Mouse (Mus musculus) erythroblast, embryonic 14.5 days (primary cell): ENCODE data around the gene Fam83e. TPM values are rescaled to one million over a fixed set of nuclear protein-coding genes. Genes with fewer than 3 reads are reported as not detected.

Source experiments
- H3K27me3 ChIP-seq: 2 replicates; pipeline ENCODE4 v1.6.1; 2012; ENCODE audit warnings: inconsistent platforms; ENCODE audit not compliant: control insufficient read depth
- H3K36me3 ChIP-seq: 2 replicates; pipeline ENCODE4 v1.6.1; 2012; ENCODE audit warnings: mild to moderate bottlenecking, inconsistent platforms; ENCODE audit not compliant: control insufficient read depth
- H3K4me1 ChIP-seq: 2 replicates; pipeline ENCODE4 v1.6.1; 2012; ENCODE audit warnings: inconsistent platforms; ENCODE audit not compliant: control insufficient read depth
- H3K4me3 ChIP-seq: replicated peaks from 2 replicates; pipeline ENCODE3; 2012; ENCODE audit warnings: moderate library complexity, mild to moderate bottlenecking, inconsistent platforms
- H3K9me3 ChIP-seq: 2 replicates; pipeline ENCODE4 v1.6.1; 2012; ENCODE audit warnings: low read length, inconsistent platforms, mixed read lengths; ENCODE audit not compliant: control insufficient read depth
- GATA1 ChIP-seq: IDR thresholded peaks from 2 replicates; pipeline ENCODE4 v1.6.1; 2012; ENCODE audit warnings: low read length, inconsistent platforms, mixed read lengths
- TAL1 ChIP-seq: IDR thresholded peaks from 3 replicates; pipeline ENCODE4 v1.6.1; 2012; ENCODE audit warnings: low read length, inconsistent platforms, mixed read lengths
- polyA plus RNA-seq: library from polyadenylated mRNA; stranded (reverse); fragments of >175 nt; gene quantifications from 2 replicates; pipeline ENCODE4 v1.2.3, GENCODE M21; 2012

Fam83e gene
- polyA plus RNA-seq, 1 experiment: 0.11 TPM

GRCm38 (mm10) chr7:45741308-45741707 is 20.3 kb downstream of the Fam83e start:
- H3K9me3 ChIP-seq: no peaks in the 10 kb centered on the region
- peaks cover 5% of the 10 kb centered on the region for H3K27me3 ChIP-seq
- H3K4me1 ChIP-seq: no peaks in the 10 kb centered on the region; the same call in 1 of the 2 replicates
- TF ChIP-seq TAL1 (no peak), GATA1 (no peak)
- H3K36me3 ChIP-seq: no peaks in the 10 kb centered on the region
- no peak overlapping the region for H3K4me3 ChIP-seq

DNA sequence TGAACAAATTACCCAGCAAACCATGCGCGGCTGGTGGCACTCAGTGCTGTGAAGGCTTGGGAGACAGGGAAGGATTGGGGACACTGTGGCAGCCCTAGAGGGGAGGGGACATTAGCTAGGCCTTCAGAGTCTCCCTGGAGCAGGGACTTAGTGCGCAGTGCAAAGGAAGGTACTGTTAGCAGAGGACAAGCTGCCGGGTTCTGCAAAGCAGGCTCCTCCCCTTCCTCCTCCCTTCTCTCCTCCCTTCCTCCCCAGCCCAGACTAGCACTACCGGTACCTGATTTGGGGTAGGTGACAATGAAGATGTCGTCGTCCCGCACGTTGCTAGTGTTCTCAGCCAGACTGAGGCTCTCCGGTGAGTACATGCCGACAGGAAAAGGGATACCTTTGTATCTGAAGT is 20.8 kb downstream of the Fam83e start:
- TF ChIP-seq TAL1 (no peak), GATA1 (no peak)
- Histone ChIP-seq H3K27me3 (peaks cover 5% of the 10 kb centered on the region), H3K36me3 (no peaks in the 10 kb centered on the region), H3K4me1 (no peaks in the 10 kb centered on the region; the same call in 1 of the 2 replicates), H3K9me3 (peaks cover 3% of the 10 kb centered on the region), H3K4me3 (no peak overlapping the region)

DNA sequence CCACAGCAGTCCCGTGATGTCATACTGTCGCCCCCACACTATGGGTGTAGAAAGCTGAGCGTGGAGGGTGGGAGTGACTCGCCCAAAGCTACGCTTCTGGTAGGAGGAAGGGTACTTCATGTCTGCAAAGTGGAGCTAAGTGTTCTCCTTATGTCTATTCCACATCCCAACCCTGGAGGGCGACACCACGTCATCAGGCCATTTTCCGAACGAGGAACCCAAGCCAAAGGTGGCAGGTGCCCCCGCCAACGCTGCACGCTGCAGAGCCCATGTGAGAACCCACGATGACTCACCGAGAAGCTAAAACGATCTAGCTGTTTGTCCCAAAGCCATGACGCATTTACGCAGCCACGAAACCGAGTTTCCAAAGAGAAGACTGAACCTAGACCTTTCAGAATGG is 21.3 kb downstream of the Fam83e start:
- H3K4me3 ChIP-seq: no peak overlapping the region
- H3K36me3 ChIP-seq: no peaks in the 10 kb centered on the region
- H3K4me1 ChIP-seq: no peaks in the 10 kb centered on the region; the same call in 1 of the 2 replicates
- H3K27me3 ChIP-seq: peaks cover 5% of the 10 kb centered on the region
- H3K9me3 ChIP-seq: peaks cover 4% of the 10 kb centered on the region
- TF ChIP-seq TAL1 (no peak), GATA1 (no peak)

DNA sequence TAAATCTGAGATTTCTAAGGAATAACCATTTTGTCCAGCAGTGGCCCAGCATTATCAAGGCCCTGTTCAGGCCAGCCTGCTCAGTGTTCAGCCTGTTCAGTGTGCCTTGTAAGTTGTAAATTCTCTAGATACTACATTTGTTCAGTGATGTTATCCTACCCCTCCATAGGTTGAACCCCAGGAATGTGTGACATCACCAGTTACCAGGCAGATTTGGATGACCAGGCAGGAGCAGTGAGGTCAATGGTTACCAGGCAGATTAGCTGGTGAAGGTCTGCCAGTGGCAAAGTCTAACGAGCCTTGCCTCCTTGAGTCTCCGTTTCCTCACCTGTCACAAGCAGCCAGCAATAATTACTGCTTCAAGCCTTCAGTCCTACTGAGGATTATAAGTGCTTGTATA is 23.4 kb downstream of the Fam83e start:
- peaks cover 4% of the 10 kb centered on the region for H3K9me3 ChIP-seq
- no peak for TF ChIP-seq GATA1
- no peak for TF ChIP-seq TAL1
- no peaks in the 10 kb centered on the region; the same call in 1 of the 2 replicates for H3K4me1 ChIP-seq
- H3K4me3 ChIP-seq: no peak overlapping the region
- H3K27me3 ChIP-seq: peaks cover 5% of the 10 kb centered on the region
- H3K36me3 ChIP-seq: no peaks in the 10 kb centered on the region

DNA sequence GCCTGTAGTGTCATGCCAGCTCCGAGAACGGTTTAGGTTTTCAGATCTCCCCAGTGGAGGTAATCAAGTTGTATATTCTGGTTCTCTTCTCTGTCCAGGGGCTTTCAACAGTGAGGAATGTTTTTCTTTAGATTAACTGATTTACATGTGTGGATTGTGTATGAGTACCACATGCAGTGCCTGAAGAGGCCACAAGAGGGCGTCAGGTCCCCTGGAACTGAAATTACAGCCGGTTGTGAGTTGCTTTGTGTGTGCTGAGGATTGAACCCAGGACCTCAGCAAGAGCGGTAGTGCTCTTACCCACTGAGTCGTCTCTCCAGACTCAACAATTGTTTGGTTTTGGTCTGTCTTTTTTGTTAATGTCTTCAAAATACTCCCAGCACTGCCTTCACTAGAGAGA is 25.5 kb downstream of the Fam83e start:
- H3K27me3 ChIP-seq: peaks cover 5% of the 10 kb centered on the region

DNA sequence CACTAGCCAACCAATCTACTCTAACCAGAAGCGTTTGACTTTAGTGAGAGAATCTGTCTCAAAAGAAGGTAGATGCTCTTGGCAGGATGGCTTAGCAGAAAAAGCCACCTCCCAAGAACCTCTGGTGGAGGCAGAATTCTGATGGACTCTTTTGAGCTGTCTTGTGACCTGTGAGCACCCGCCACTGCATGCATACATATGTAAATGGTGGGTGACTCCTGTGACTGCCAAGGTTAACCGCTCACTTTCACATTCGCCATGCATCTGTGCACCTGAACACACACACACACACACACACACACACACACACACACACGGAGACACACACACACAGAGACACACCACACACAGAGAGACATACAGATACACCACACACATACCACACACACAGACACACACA is 26.4 kb downstream of the Fam83e start:
- Histone ChIP-seq H3K4me1 (no peaks in the 10 kb centered on the region; the same call in 1 of the 2 replicates), H3K36me3 (no peaks in the 10 kb centered on the region), H3K4me3 (no peak overlapping the region), H3K27me3 (peaks cover under 1% of the 10 kb centered on the region; the same call in 1 of the 2 replicates), H3K9me3 (peaks cover 6% of the 10 kb centered on the region)
- no peak for TF ChIP-seq GATA1
- TF ChIP-seq TAL1: no peak

More for the DNA sequence above, 25.5 kb downstream of the Fam83e start:
- TF ChIP-seq TAL1 (no peak), GATA1 (no peak)
- Histone ChIP-seq H3K4me3 (no peak overlapping the region), H3K36me3 (no peaks in the 10 kb centered on the region), H3K4me1 (no peaks in the 10 kb centered on the region; the same call in 1 of the 2 replicates), H3K9me3 (peaks cover 6% of the 10 kb centered on the region)

DNA sequence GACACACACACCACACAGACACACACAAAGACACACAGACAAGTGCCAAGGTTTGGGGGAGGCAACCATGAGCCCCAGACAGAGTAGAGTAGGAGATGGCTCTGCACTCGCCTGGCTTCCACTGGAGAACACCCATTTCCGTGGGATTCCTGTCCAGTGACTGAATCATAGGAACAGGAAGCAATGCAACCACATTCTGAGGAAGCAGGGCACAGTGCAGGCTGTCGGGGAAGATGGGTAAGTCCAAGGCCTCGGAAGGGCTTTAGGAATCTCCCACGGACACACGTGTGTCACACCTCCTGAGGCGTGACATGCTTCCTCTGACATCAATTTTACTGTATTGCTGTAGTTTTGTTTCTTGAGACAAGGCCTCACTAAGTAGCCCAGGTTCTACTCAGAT is 27.1 kb downstream of the Fam83e start:
- no peaks in the 10 kb centered on the region for H3K36me3 ChIP-seq
- no peak overlapping the region for H3K4me3 ChIP-seq
- H3K9me3 ChIP-seq: peaks cover 6% of the 10 kb centered on the region
- TF ChIP-seq GATA1: no peak
- no peak for TF ChIP-seq TAL1
- H3K27me3 ChIP-seq: no peaks in the 10 kb centered on the region; the same call in 1 of the 2 replicates
- no peaks in the 10 kb centered on the region for H3K4me1 ChIP-seq

DNA sequence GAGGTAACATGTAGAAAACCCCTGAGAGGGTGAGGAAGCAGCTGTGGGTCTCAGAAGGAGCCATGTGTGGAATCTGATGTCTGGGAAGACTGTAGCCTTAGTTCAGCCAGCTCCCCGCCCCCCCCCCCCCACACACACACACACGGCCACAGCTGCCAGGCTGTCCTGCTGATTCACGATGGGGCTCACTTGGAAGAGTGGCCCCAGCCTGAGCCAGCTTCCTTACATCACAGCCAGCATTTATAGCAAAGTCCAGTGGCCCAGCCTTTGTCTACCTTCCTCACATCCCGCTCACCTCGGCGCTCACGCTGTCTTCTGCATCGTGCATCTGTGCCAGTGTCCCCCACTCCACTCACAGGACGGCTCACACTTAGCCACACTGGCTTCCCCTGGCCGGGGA is 28.4 kb downstream of the Fam83e start:
- Histone ChIP-seq H3K9me3 (peaks cover 6% of the 10 kb centered on the region), H3K36me3 (no peaks in the 10 kb centered on the region), H3K4me1 (no peaks in the 10 kb centered on the region), H3K4me3 (no peak overlapping the region), H3K27me3 (no peaks in the 10 kb centered on the region; the same call in 1 of the 2 replicates)
- TF ChIP-seq GATA1 (no peak), TAL1 (no peak)

DNA sequence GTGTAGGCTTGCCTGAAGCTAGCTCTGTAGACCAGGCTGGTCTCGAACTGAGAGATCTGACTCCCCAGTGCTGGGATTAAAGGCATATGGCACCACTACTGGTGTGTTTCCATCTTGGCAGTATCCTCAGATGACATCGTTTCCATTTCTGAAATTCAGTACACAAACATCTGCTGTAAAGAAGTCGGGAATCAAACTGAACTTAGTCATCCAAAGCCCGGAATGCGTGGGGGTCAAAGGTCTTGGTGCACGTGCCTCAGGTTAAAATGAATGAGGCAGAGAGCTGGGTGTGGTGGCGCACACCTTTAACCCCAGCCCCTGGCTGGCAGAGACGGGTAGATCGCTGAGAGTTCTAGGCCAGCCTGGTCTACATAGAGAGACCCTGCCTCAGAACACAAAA is 29.1 kb downstream of the Fam83e start:
- H3K27me3 ChIP-seq: no peaks in the 10 kb centered on the region; the same call in 1 of the 2 replicates
- H3K4me1 ChIP-seq: no peaks in the 10 kb centered on the region
- H3K9me3 ChIP-seq: peaks cover 6% of the 10 kb centered on the region
- TF ChIP-seq GATA1 (no peak), TAL1 (no peak)
- H3K36me3 ChIP-seq: no peaks in the 10 kb centered on the region
- H3K4me3 ChIP-seq: no peak overlapping the region

DNA sequence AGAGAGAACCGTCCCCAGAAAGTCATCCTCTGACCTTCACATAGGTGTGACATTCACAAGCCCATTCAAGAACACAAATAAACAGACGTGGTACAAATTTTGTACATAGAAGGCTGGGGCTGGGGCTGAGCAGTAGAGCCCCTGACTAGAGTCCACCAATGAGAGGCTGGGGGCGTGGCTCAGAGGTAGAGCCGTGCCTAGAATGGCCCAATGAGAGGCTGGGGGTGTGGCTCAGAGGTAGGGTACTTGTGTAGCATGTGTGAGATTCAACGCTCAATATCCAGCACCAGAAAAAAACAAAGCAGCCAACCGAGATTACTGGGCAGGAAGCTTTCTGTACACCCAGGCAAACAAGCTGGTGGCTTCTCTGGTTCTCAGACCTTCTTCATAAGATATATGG is 34.7 kb downstream of the Fam83e start:
- no peak overlapping the region for H3K4me3 ChIP-seq
- no peaks in the 10 kb centered on the region for H3K4me1 ChIP-seq
- H3K9me3 ChIP-seq: peaks cover 2% of the 10 kb centered on the region; the same call in 1 of the 2 replicates
- H3K36me3 ChIP-seq: no peaks in the 10 kb centered on the region
- TF ChIP-seq GATA1 (no peak), TAL1 (no peak)
- peaks cover 26% of the 10 kb centered on the region for H3K27me3 ChIP-seq
